Mouse (Mus musculus): Measurements from ENCODE around the gene Gbf1. TPM values are rescaled to one million over a fixed set of nuclear protein-coding genes. Genes with fewer than 3 reads are reported as not detected.

Gene Gbf1
- polyA plus RNA-seq (2014; fragmentation: Illumina TruSeq; extraction: RNeasy Lipid Tissue Mini Kit (QIAGEN cat#74804); ENCODE audit: low read depth, low replicate concordance) = 34.5 TPM

GRCm38 (mm10) chr19:46152127-46152803 lies at the start of gene Gbf1:
TSS of gene Gbf1 (plus strand) at chr19:46152509.

GRCm38 (mm10) chr19:46131694-46132525 lies 20.4 kb upstream of the Gbf1 start, which contains the start of gene Elovl3:
TSS of gene Elovl3 (plus strand) at chr19:46131897.

GRCm38 (mm10) chr19:46147511-46148371 lies 4.6 kb upstream of the Gbf1 start, which contains the start of gene Pitx3:
TSS of gene Pitx3 (minus strand) at chr19:46148326.

GRCm38 (mm10) chr19:46304216-46304841 lies 152.0 kb downstream of the Gbf1 start, which contains the start of gene Nfkb2:
TSS of gene Nfkb2 (plus strand) at chr19:46304320.

GRCm38 (mm10) chr19:46326756-46327305 lies 174.5 kb downstream of the Gbf1 start, which contains the start of gene Psd:
TSS of gene Psd (minus strand) at chr19:46327156.

GRCm38 (mm10) chr19:46328081-46329030 lies 176.0 kb downstream of the Gbf1 start, which contains the start of gene Fbxl15:
TSS of gene Fbxl15 (plus strand) at chr19:46328184.

Other genes starting within 250 kb of the Gbf1 start
- 22.2 TPM for gene Armh3, start 154.0 kb upstream of the Gbf1 start, polyA plus RNA-seq (2014; fragmentation: Illumina TruSeq; extraction: RNeasy Lipid Tissue Mini Kit (QIAGEN cat#74804); ENCODE audit: low read depth, low replicate concordance)
- gene Hps6, start 149.0 kb upstream of the Gbf1 start, polyA plus RNA-seq (2014; fragmentation: Illumina TruSeq; extraction: RNeasy Lipid Tissue Mini Kit (QIAGEN cat#74804); ENCODE audit: low read depth, low replicate concordance) = not detected
- 4.7 TPM for gene Pprc1, start 107.6 kb upstream of the Gbf1 start, polyA plus RNA-seq (2014; fragmentation: Illumina TruSeq; extraction: RNeasy Lipid Tissue Mini Kit (QIAGEN cat#74804); ENCODE audit: low read depth, low replicate concordance)
- gene Ldb1, start 107.3 kb upstream of the Gbf1 start, polyA plus RNA-seq (2014; fragmentation: Illumina TruSeq; extraction: RNeasy Lipid Tissue Mini Kit (QIAGEN cat#74804); ENCODE audit: low read depth, low replicate concordance) = 28.0 TPM
- 8.7 TPM for gene Nolc1, start 76.6 kb upstream of the Gbf1 start, polyA plus RNA-seq (2014; fragmentation: Illumina TruSeq; extraction: RNeasy Lipid Tissue Mini Kit (QIAGEN cat#74804); ENCODE audit: low read depth, low replicate concordance)
- gene Elovl3, start 20.6 kb upstream of the Gbf1 start, polyA plus RNA-seq (2014; fragmentation: Illumina TruSeq; extraction: RNeasy Lipid Tissue Mini Kit (QIAGEN cat#74804); ENCODE audit: low read depth, low replicate concordance) = not detected
- not detected for gene Pitx3, start 4.2 kb upstream of the Gbf1 start, polyA plus RNA-seq (2014; fragmentation: Illumina TruSeq; extraction: RNeasy Lipid Tissue Mini Kit (QIAGEN cat#74804); ENCODE audit: low read depth, low replicate concordance)
- 1.6 TPM for gene Nfkb2, start 151.8 kb downstream of the Gbf1 start, polyA plus RNA-seq (2014; fragmentation: Illumina TruSeq; extraction: RNeasy Lipid Tissue Mini Kit (QIAGEN cat#74804); ENCODE audit: low read depth, low replicate concordance)
- gene Psd, start 174.6 kb downstream of the Gbf1 start, polyA plus RNA-seq (2014; fragmentation: Illumina TruSeq; extraction: RNeasy Lipid Tissue Mini Kit (QIAGEN cat#74804); ENCODE audit: low read depth, low replicate concordance) = 2.7 TPM
- gene Fbxl15, start 175.7 kb downstream of the Gbf1 start, polyA plus RNA-seq (2014; fragmentation: Illumina TruSeq; extraction: RNeasy Lipid Tissue Mini Kit (QIAGEN cat#74804); ENCODE audit: low read depth, low replicate concordance) = not detected
- gene Cuedc2, start 186.2 kb downstream of the Gbf1 start, polyA plus RNA-seq (2014; fragmentation: Illumina TruSeq; extraction: RNeasy Lipid Tissue Mini Kit (QIAGEN cat#74804); ENCODE audit: low read depth, low replicate concordance) = 2.8 TPM
- gene Mfsd13a, start 188.6 kb downstream of the Gbf1 start, polyA plus RNA-seq (2014; fragmentation: Illumina TruSeq; extraction: RNeasy Lipid Tissue Mini Kit (QIAGEN cat#74804); ENCODE audit: low read depth, low replicate concordance) = 1.1 TPM
- 1.8 TPM for gene 2310034G01Rik, start 197.8 kb downstream of the Gbf1 start, polyA plus RNA-seq (2014; fragmentation: Illumina TruSeq; extraction: RNeasy Lipid Tissue Mini Kit (QIAGEN cat#74804); ENCODE audit: low read depth, low replicate concordance)
- 47.3 TPM for gene Actr1a, start 243.2 kb downstream of the Gbf1 start, polyA plus RNA-seq (2014; fragmentation: Illumina TruSeq; extraction: RNeasy Lipid Tissue Mini Kit (QIAGEN cat#74804); ENCODE audit: low read depth, low replicate concordance)
- gene Sufu, start 244.4 kb downstream of the Gbf1 start, polyA plus RNA-seq (2014; fragmentation: Illumina TruSeq; extraction: RNeasy Lipid Tissue Mini Kit (QIAGEN cat#74804); ENCODE audit: low read depth, low replicate concordance) = 2.4 TPM